Mouse (Mus musculus) hindbrain, embryonic 10.5 days (tissue): Measurements from ENCODE around the gene Plekhh2. TPM values are rescaled to one million over a fixed set of nuclear protein-coding genes. Genes with fewer than 3 reads are reported as not detected.

Experiments used
- DNase-seq: peaks from one replicate; pipeline ENCODE4 v3.0.0-alpha.2; 2017; ENCODE audit warnings: low spot score
- H3K27ac ChIP-seq: fragments of 300-500 bp; sonication (generic); 2 replicates; pipeline ENCODE4 v1.5.1; 2016; ENCODE audit warnings: mild to moderate bottlenecking, moderate library complexity
- H3K27me3 ChIP-seq: fragments of 300-500 bp; sonication (generic); 2 replicates; pipeline ENCODE4 v1.6.1; 2016; ENCODE audit warnings: mild to moderate bottlenecking; ENCODE audit not compliant: poor library complexity, insufficient read depth, severe bottlenecking
- H3K36me3 ChIP-seq: fragments of 300-500 bp; sonication (generic); 2 replicates; pipeline ENCODE4 v1.6.1; 2016; ENCODE audit warnings: mild to moderate bottlenecking, moderate library complexity
- H3K4me1 ChIP-seq: fragments of 300-500 bp; sonication (generic); replicated peaks from 2 replicates; pipeline ENCODE4 v1.6.1; 2016; ENCODE audit warnings: mild to moderate bottlenecking
- H3K4me3 ChIP-seq: fragments of 300-500 bp; sonication (generic); 2 replicates; pipeline ENCODE4 v1.5.1; 2016; ENCODE audit warnings: mild to moderate bottlenecking, moderate library complexity
- H3K9me3 ChIP-seq: fragments of 300-500 bp; sonication (generic); 2 replicates; pipeline ENCODE4 v1.6.1; 2016; ENCODE audit warnings: mild to moderate bottlenecking, moderate library complexity
- WGBS: fragments of 180-500 bp; shearing (Covaris S2); methylation state at CpG from one replicate; pipeline ENCODE4 v1.1.7; 2016; 5-methylcytosine and 5-hydroxymethylcytosine counted together
- polyA plus RNA-seq: library from polyadenylated mRNA; unstranded; fragments of >200 nt; fragmentation: Nextera tagmentation; extraction: Ambion mirVana; gene quantifications from 2 replicates; pipeline ENCODE4 v1.2.1, GENCODE M21; 2016

Gene Plekhh2
- polyA plus RNA-seq, 1 experiment from 2014 or later: 3.1 TPM

DNA sequence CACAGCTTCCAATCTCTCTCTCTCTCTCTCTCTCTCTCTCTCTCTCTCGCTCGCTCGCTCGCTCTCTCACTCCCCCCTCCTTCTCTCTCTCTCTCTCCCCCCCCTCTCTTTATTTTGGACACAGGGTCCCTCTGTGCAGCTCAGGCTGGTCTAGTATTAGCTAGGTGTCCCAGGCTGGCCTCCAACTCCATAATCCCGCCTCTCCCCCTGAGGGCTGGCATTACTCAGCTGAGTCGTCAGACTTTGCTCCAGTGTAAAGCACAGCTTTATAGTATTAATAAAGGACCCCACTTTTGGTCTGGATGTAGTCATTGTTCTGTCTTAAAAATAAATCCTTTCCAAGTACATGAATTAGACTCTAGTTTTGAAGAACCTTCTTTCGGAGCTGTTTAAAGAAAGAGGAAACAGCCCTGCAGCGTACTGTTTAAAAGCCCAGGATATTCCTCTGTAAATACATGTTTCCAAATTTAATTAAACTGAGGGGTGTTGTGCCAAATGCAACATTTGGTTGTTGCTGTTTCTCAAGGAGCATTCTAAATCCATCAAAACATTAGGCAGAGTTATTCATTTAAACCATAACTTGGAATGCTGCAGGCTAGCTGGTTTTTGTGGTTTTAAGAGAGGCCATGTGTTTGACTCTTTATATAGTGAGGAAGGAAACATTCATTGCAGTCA, 70.2 kb downstream of the Plekhh2 start:
- Histone ChIP-seq H3K9me3 (no peaks in the 10 kb centered on the region), H3K4me3 (no peak overlapping the region), H3K36me3 (no peaks in the 10 kb centered on the region), H3K4me1 (peaks cover 22% of the 10 kb centered on the region), H3K27ac (no peak overlapping the region), H3K27me3 (no peaks in the 10 kb centered on the region)
- 79% methylated on average over 8 of the region's 8 CpGs for WGBS
- no peak for DNase-seq

- Histone ChIP-seq H3K9me3 (no peaks in the 10 kb centered on the region), H3K27me3 (no peaks in the 10 kb centered on the region), H3K27ac (no peak overlapping the region), H3K36me3 (no peaks in the 10 kb centered on the region), H3K4me3 (no peak overlapping the region), H3K4me1 (peaks cover 22% of the 10 kb centered on the region)
- WGBS: 63% methylated on average over 9 of the region's 9 CpGs
- DNase-seq: no peak
These were observed 72.4 kb downstream of the Plekhh2 start for GRCm38 (mm10) chr17:84584107-84584506.

- peak overlapping the region; percentile 40 for H3K27ac ChIP-seq
- no peaks in the 10 kb centered on the region for H3K36me3 ChIP-seq
- no peaks in the 10 kb centered on the region for H3K27me3 ChIP-seq
- no peak for DNase-seq
- WGBS: 83% methylated on average over 8 of the region's 8 CpGs
- H3K9me3 ChIP-seq: no peaks in the 10 kb centered on the region
- H3K4me1 ChIP-seq: peaks cover 20% of the 10 kb centered on the region
- no peak overlapping the region for H3K4me3 ChIP-seq
These were observed 73.4 kb downstream of the Plekhh2 start for GRCm38 (mm10) chr17:84585104-84585503.

- 93% methylated on average over 7 of the region's 7 CpGs for whole genome bisulfite sequencing
- H3K27ac ChIP-seq: no peak overlapping the region
- no peaks in the 10 kb centered on the region for H3K27me3 ChIP-seq
- DNase-seq: no peak
- H3K36me3 ChIP-seq: peaks cover 9% of the 10 kb centered on the region; the same call in 1 of the 2 replicates
- no peak overlapping the region for H3K4me3 ChIP-seq
- peaks cover 3% of the 10 kb centered on the region; the same call in 1 of the 2 replicates for H3K4me1 ChIP-seq
- H3K9me3 ChIP-seq: no peaks in the 10 kb centered on the region
These were observed 78.4 kb downstream of the Plekhh2 start for GRCm38 (mm10) chr17:84590065-84590464.

GRCm38 (mm10) chr17:84591431-84592150, 79.9 kb downstream of the Plekhh2 start:
- no peak overlapping the region for H3K4me3 ChIP-seq
- H3K9me3 ChIP-seq: no peaks in the 10 kb centered on the region
- H3K27me3 ChIP-seq: no peaks in the 10 kb centered on the region
- H3K36me3 ChIP-seq: peaks cover 9% of the 10 kb centered on the region; the same call in 1 of the 2 replicates
- DNase-seq: no peak
- WGBS: 92% methylated on average over 16 of the region's 16 CpGs
- peaks cover 6% of the 10 kb centered on the region; the same call in 1 of the 2 replicates for H3K4me1 ChIP-seq
- no peak overlapping the region for H3K27ac ChIP-seq

- Histone ChIP-seq H3K27ac (no peak overlapping the region), H3K36me3 (peaks cover 9% of the 10 kb centered on the region; the same call in 1 of the 2 replicates), H3K27me3 (no peaks in the 10 kb centered on the region), H3K4me3 (no peak overlapping the region), H3K4me1 (peaks cover 9% of the 10 kb centered on the region; the same call in 1 of the 2 replicates), H3K9me3 (no peaks in the 10 kb centered on the region)
- WGBS: 54% methylated on average over 10 of the region's 10 CpGs
- DNase-seq: no peak
These were observed 84.3 kb downstream of the Plekhh2 start for GRCm38 (mm10) chr17:84596015-84596441.

GRCm38 (mm10) chr17:84596501-84596900, 84.8 kb downstream of the Plekhh2 start:
- 50% methylated on average over 7 of the region's 7 CpGs for WGBS
- H3K9me3 ChIP-seq: no peaks in the 10 kb centered on the region
- peaks cover 7% of the 10 kb centered on the region; the same call in 1 of the 2 replicates for H3K36me3 ChIP-seq
- H3K27ac ChIP-seq: no peak overlapping the region
- no peaks in the 10 kb centered on the region for H3K27me3 ChIP-seq
- no peak overlapping the region for H3K4me3 ChIP-seq
- no peak for DNase-seq
- H3K4me1 ChIP-seq: peaks cover 9% of the 10 kb centered on the region; the same call in 1 of the 2 replicates

- H3K36me3 ChIP-seq: no peaks in the 10 kb centered on the region
- H3K4me3 ChIP-seq: no peak overlapping the region
- H3K4me1 ChIP-seq: peaks cover 9% of the 10 kb centered on the region; the same call in 1 of the 2 replicates
- 94% methylated on average over 12 of the region's 12 CpGs for WGBS
- no peak overlapping the region for H3K27ac ChIP-seq
- no peaks in the 10 kb centered on the region for H3K9me3 ChIP-seq
- no peaks in the 10 kb centered on the region for H3K27me3 ChIP-seq
- DNase-seq: no peak
These were observed 86.2 kb downstream of the Plekhh2 start for GRCm38 (mm10) chr17:84597859-84598258.

- H3K27me3 ChIP-seq: no peaks in the 10 kb centered on the region
- no peak overlapping the region for H3K4me3 ChIP-seq
- no peaks in the 10 kb centered on the region for H3K9me3 ChIP-seq
- 85% methylated on average over 7 of the region's 7 CpGs for WGBS
- H3K27ac ChIP-seq: no peak overlapping the region
- peaks cover 9% of the 10 kb centered on the region; the same call in 1 of the 2 replicates for H3K4me1 ChIP-seq
- H3K36me3 ChIP-seq: no peaks in the 10 kb centered on the region
- DNase-seq: no peak
These were observed 87.2 kb downstream of the Plekhh2 start for GRCm38 (mm10) chr17:84598928-84599327.

GRCm38 (mm10) chr17:84600051-84600983, 88.6 kb downstream of the Plekhh2 start:
- H3K36me3 ChIP-seq: no peaks in the 10 kb centered on the region
- H3K27ac ChIP-seq: no peak overlapping the region
- no peak for DNase-seq
- H3K9me3 ChIP-seq: no peaks in the 10 kb centered on the region
- H3K4me3 ChIP-seq: no peak overlapping the region
- peaks cover 9% of the 10 kb centered on the region; the same call in 1 of the 2 replicates for H3K4me1 ChIP-seq
- H3K27me3 ChIP-seq: no peaks in the 10 kb centered on the region
- WGBS: 84% methylated on average over 9 of the region's 9 CpGs

- Histone ChIP-seq H3K36me3 (no peaks in the 10 kb centered on the region), H3K4me1 (peaks cover under 1% of the 10 kb centered on the region; the same call in 1 of the 2 replicates), H3K27ac (no peak overlapping the region), H3K4me3 (no peak overlapping the region), H3K27me3 (no peaks in the 10 kb centered on the region), H3K9me3 (no peaks in the 10 kb centered on the region)
- WGBS: 88% methylated on average over 5 of the region's 5 CpGs
- no peak for DNase-seq
These were observed 90.1 kb downstream of the Plekhh2 start for GRCm38 (mm10) chr17:84601805-84602204.

DNA sequence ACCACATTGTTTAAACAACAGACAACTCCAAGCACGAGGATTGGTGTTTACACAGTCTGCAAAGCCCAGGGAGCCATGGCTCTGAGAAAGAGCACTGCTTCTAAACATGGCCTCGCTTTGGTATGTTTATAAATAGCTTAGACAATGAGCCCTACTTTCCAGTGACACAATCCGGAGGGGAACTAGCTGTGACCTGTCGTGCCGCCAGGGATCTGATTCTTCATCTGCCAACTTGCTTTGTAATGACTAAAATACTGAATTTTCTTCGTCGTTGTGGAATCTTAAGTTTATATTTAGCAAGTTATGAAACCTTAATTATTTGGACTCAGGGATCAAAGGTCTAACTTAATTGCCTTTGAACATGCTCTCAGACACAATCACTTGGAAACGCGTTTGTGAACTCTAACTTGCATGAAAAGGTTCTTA, 91.5 kb downstream of the Plekhh2 start:
- Histone ChIP-seq H3K4me3 (no peak overlapping the region), H3K9me3 (no peaks in the 10 kb centered on the region), H3K36me3 (no peaks in the 10 kb centered on the region), H3K27me3 (no peaks in the 10 kb centered on the region), H3K4me1 (no peaks in the 10 kb centered on the region), H3K27ac (no peak overlapping the region)
- 81% methylated on average over 9 of the region's 9 CpGs for WGBS
- no peak for DNase-seq
